Mouse (Mus musculus) liver, adult (tissue): Measurements from ENCODE around the gene Tle3.

Experiments
- GATA4 ChIP-seq: IDR thresholded peaks from 2 replicates; pipeline ENCODE4 v1.6.1; 2014; ENCODE audit warnings: mild to moderate bottlenecking, low read length; ENCODE audit not compliant: insufficient replicate concordance

The Tle3 gene

GRCm38 (mm10) chr9:61393161-61393560, 21.0 kb downstream of the Tle3 start:
- no peak for TF ChIP-seq GATA4

GRCm38 (mm10) chr9:61393847-61394246, 21.7 kb downstream of the Tle3 start:
- TF ChIP-seq GATA4, result no peak

- TF ChIP-seq GATA4, result no peak
Measured at GRCm38 (mm10) chr9:61395071-61395470, 22.9 kb downstream of the Tle3 start.

GRCm38 (mm10) chr9:61396474-61396873, 24.3 kb downstream of the Tle3 start:
- no peak for TF ChIP-seq GATA4

GRCm38 (mm10) chr9:61397130-61397529, 25.0 kb downstream of the Tle3 start:
- no peak for TF ChIP-seq GATA4

- TF ChIP-seq GATA4, result no peak
Measured at GRCm38 (mm10) chr9:61398160-61398559, 26.0 kb downstream of the Tle3 start.

GRCm38 (mm10) chr9:61400132-61400531, 28.0 kb downstream of the Tle3 start:
- no peak for TF ChIP-seq GATA4

- TF ChIP-seq GATA4, result no peak
Measured at GRCm38 (mm10) chr9:61401664-61402063, 29.5 kb downstream of the Tle3 start.

GRCm38 (mm10) chr9:61402268-61402667, 30.1 kb downstream of the Tle3 start:
- TF ChIP-seq GATA4, result no peak

- no peak for TF ChIP-seq GATA4
Measured at GRCm38 (mm10) chr9:61402716-61403115, 30.6 kb downstream of the Tle3 start.

GRCm38 (mm10) chr9:61403866-61404614, 31.9 kb downstream of the Tle3 start:
- TF ChIP-seq GATA4, result no peak

- no peak for TF ChIP-seq GATA4
Measured at GRCm38 (mm10) chr9:61404615-61404980, 32.4 kb downstream of the Tle3 start.

- no peak for TF ChIP-seq GATA4
Measured at GRCm38 (mm10) chr9:61404998-61405621, 32.9 kb downstream of the Tle3 start.

GRCm38 (mm10) chr9:61406343-61406742, 34.2 kb downstream of the Tle3 start:
- TF ChIP-seq GATA4, result no peak

GRCm38 (mm10) chr9:61409046-61409445, 36.9 kb downstream of the Tle3 start:
- no peak for TF ChIP-seq GATA4

GRCm38 (mm10) chr9:61413665-61414456, 41.7 kb downstream of the Tle3 start:
- no peak for TF ChIP-seq GATA4

GRCm38 (mm10) chr9:61416571-61416970, 44.4 kb downstream of the Tle3 start:
- no peak for TF ChIP-seq GATA4

- no peak for TF ChIP-seq GATA4
Measured at GRCm38 (mm10) chr9:61421626-61422025, 49.5 kb downstream of the Tle3 start.
